Mouse (Mus musculus): ENCODE measurements around the gene Smim13.

- TF ChIP-seq EP300 (optimal IDR thresholded peaks at IDR 0.05) (no peak), CTCF (IDR thresholded peaks at IDR 0.05; ENCODE audit: low read depth) (no peak)
These were observed 46.0 kb upstream of the Smim13 start for GRCm38 (mm10) chr13:41203691-41204090.

Data from stomach, postnatal 0 days (tissue).